Mouse (Mus musculus): Measurements from ENCODE around the gene Fam214b.

GRCm38 (mm10) chr4:43035851-43036250 lies 10.2 kb downstream of the Fam214b start:
- TF ChIP-seq CTCF (IDR thresholded peaks at IDR 0.05; ENCODE audit: low read depth) (no peak), EP300 (IDR thresholded peaks at IDR 0.05; ENCODE audit: low read depth) (no peak)
